Mouse (Mus musculus) spleen, adult 2 months (tissue): ENCODE data around the gene Ehd2.

Experiments used
- CTCF ChIP-seq: fragments of 200-500 bp; IDR thresholded peaks from 2 replicates; pipeline ENCODE4 v1.5.1; 2011; ENCODE audit warnings: mild to moderate bottlenecking, inconsistent platforms; ENCODE audit not compliant: insufficient read depth, insufficient read length, insufficient replicate concordance; ENCODE audit errors: extremely low read depth
- POLR2A ChIP-seq: fragments of 200-500 bp; IDR thresholded peaks from 2 replicates; pipeline ENCODE4 v1.6.1; 2011; ENCODE audit warnings: low read depth, low read length, inconsistent platforms

DNA sequence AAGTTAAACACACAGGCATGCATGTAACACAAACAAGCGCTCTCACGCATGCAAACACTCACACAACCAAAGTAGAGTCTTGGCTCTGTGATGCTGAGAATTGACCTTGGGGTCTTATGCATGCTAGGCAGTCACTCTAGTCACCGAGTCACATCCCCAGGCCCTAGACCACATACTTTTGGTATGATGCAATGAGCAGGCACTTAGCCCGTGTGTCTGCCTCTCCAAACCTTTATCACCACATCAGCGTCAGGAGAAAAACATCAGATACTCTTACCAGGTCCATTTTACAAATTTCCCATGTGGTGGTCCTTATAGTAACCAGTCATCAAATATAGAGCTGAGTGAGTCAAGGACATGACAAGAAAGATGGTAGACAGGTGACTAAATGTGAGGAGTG lies 43.3 kb upstream of the Ehd2 start:
- TF ChIP-seq CTCF, result no peak
- no peak for TF ChIP-seq POLR2A
